Mouse (Mus musculus): ENCODE results near the gene Cd86. TPM values are rescaled to one million over a fixed set of nuclear protein-coding genes. Genes with fewer than 3 reads are reported as not detected.

Cd86 gene
- polyA plus RNA-seq, 2 experiments: 1.7 to 2.4 TPM

DNA sequence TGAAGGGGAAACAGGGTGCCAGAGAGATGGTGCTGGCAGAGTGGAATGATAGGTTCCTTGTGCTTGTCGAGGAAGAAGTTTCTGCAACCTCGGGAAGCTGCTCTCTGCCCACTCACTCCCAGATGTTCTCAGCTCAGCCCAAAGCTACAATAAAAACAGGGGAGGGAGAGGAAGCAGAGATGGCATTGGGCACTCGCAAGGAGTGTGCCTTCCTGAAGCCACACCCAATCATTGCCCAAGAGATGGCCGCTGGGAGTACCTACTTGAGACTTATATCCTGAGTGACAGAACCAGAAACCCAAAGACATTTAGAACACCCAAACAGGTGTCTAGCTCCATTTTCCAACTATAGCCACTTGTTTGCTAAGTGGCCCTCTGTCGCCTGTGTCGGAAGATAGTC lies 20.8 kb downstream of the Cd86 start:
- H3K36me3 ChIP-seq (ENCODE audit: control insufficient read depth, insufficient read depth, low read length): no peaks in the 10 kb centered on the region
- ATAC-seq (ENCODE audit: low FRiP score, low read depth) (no peak), DNase-seq (ENCODE audit: low spot score) (no peak)
- 79% methylated on average over 6 of the region's 6 CpGs for WGBS
- H3K4me1 ChIP-seq (ENCODE audit: control insufficient read depth, insufficient read depth, low read length): no peaks in the 10 kb centered on the region
- no peak overlapping the region for H3K9ac ChIP-seq (ENCODE audit: low read depth, low read length, severe bottlenecking)
- no peak overlapping the region for H3K4me3 ChIP-seq (replicated peaks; ENCODE audit: low read length)
- H3K9me3 ChIP-seq (ENCODE audit: control insufficient read depth, low read length): no peaks in the 10 kb centered on the region
- H3K4me2 ChIP-seq (replicated peaks; ENCODE audit: low read depth, low read length, severe bottlenecking): no peak overlapping the region
- TF ChIP-seq POLR2A (IDR thresholded peaks at IDR 0.05; ENCODE audit: borderline replicate concordance, extremely low read depth, insufficient read depth, insufficient read length): no peak
- H3K27ac ChIP-seq (replicated peaks; ENCODE audit: low read depth, low read length): no peak overlapping the region
- H3K27me3 ChIP-seq (ENCODE audit: control insufficient read depth, insufficient read depth, low read length): no peaks in the 10 kb centered on the region

DNA sequence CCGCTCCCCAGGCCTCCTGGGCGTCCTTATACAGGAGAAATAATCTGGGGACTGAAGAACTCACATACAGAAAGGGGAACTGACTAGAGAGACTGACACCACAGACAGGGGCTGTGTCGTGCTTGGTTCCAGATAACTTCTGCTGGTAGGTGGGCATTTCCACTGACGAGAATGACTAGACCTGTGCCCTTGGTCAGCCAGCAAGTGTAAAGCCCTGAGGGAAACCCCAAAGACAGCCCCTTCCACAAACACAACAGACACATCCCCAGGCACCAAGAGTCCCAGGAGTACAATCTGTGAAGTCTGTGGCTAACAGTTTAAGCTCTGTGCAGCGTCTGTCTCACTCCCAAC lies 23.2 kb downstream of the Cd86 start:
- Histone ChIP-seq H3K4me2 (replicated peaks; ENCODE audit: low read depth, low read length, severe bottlenecking) (no peak overlapping the region), H3K27ac (replicated peaks; ENCODE audit: low read depth, low read length) (no peak overlapping the region), H3K4me1 (ENCODE audit: control insufficient read depth, insufficient read depth, low read length) (no peaks in the 10 kb centered on the region), H3K4me3 (replicated peaks; ENCODE audit: low read length) (no peak overlapping the region), H3K36me3 (ENCODE audit: control insufficient read depth, insufficient read depth, low read length) (no peaks in the 10 kb centered on the region), H3K9ac (ENCODE audit: low read depth, low read length, severe bottlenecking) (no peak overlapping the region), H3K9me3 (ENCODE audit: control insufficient read depth, low read length) (no peaks in the 10 kb centered on the region), H3K27me3 (ENCODE audit: control insufficient read depth, insufficient read depth, low read length) (no peaks in the 10 kb centered on the region)
- DNase-seq (ENCODE audit: low spot score) (no peak), ATAC-seq (ENCODE audit: low FRiP score, low read depth) (no peak)
- TF ChIP-seq POLR2A (IDR thresholded peaks at IDR 0.05; ENCODE audit: borderline replicate concordance, extremely low read depth, insufficient read depth, insufficient read length): no peak
- WGBS: 81% methylated on average over 5 of the region's 5 CpGs

DNA sequence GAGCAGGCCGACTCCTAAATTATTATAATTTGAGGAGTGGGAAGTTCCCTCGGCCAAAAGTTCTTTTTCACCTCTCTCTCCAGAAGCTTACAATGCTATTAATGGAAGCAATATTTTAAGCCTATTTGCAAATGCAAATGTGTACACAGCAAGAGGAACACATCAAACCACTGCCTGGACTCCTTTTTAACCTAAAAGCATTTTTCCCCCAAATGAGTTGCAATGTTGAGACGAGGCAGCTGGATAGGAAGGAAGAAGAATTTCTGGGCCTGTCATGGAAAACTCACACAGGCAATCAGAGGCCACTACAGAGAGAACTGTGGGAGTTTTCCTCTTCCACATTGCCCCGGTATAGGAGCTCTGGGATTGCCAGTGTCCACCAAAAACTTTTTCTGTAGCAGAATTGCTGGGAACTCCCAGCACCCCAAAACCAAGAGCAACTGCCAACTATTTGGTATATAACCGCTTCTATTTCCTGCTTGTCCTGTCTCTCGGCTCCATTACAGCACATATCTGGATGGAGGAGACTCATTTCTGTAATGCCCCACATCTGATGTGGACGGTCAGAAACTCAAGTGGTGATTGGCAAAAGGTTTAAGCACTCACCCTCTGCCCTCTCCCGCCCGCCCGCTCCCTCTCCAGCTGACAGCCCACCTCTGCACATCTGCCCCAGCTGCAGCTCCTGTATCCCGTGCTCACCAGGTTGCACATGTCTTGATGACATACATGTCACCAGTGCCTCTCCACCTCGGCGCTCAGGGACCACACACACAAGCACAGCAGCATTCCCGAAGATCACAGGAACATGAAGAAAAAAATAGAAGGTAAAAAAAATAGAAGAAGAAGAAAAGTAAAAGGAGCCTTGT lies 23.8 kb downstream of the Cd86 start:
- 80% methylated on average over 14 of the region's 14 CpGs for WGBS
- no peak overlapping the region for H3K4me2 ChIP-seq (replicated peaks; ENCODE audit: low read depth, low read length, severe bottlenecking)
- no peaks in the 10 kb centered on the region for H3K27me3 ChIP-seq (ENCODE audit: control insufficient read depth, insufficient read depth, low read length)
- ATAC-seq (ENCODE audit: low FRiP score, low read depth) (no peak), DNase-seq (ENCODE audit: low spot score) (no peak)
- TF ChIP-seq POLR2A (IDR thresholded peaks at IDR 0.05; ENCODE audit: borderline replicate concordance, extremely low read depth, insufficient read depth, insufficient read length): no peak
- no peaks in the 10 kb centered on the region for H3K36me3 ChIP-seq (ENCODE audit: control insufficient read depth, insufficient read depth, low read length)
- H3K27ac ChIP-seq (replicated peaks; ENCODE audit: low read depth, low read length): no peak overlapping the region
- H3K9ac ChIP-seq (ENCODE audit: low read depth, low read length, severe bottlenecking): no peak overlapping the region
- no peaks in the 10 kb centered on the region for H3K9me3 ChIP-seq (ENCODE audit: control insufficient read depth, low read length)
- no peak overlapping the region for H3K4me3 ChIP-seq (replicated peaks; ENCODE audit: low read length)
- no peaks in the 10 kb centered on the region for H3K4me1 ChIP-seq (ENCODE audit: control insufficient read depth, insufficient read depth, low read length)

DNA sequence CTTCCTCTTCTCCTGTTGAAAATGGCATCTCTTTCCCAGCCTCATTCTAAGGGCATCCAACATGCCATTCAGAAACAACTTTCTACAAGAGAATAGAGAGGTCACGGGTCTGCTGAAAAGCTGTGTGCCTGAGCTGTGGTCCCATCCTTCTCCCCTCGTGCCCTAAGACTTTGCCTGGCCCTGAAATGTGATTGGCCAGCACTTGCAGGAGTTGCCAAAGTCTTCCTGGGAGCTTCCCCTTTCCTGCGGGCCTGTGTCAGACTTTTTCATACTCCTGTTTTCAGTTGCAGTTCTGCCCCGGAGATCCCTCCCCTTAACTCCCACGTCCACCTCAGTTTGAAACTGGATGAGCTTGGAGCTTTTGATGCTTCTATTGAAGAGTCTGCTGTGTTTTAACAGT lies 24.9 kb downstream of the Cd86 start:
- H3K4me2 ChIP-seq (replicated peaks; ENCODE audit: low read depth, low read length, severe bottlenecking): no peak overlapping the region
- H3K4me1 ChIP-seq (ENCODE audit: control insufficient read depth, insufficient read depth, low read length): no peaks in the 10 kb centered on the region
- no peak overlapping the region for H3K4me3 ChIP-seq (replicated peaks; ENCODE audit: low read length)
- ATAC-seq (ENCODE audit: low FRiP score, low read depth) (no peak), DNase-seq (ENCODE audit: low spot score) (no peak)
- H3K27ac ChIP-seq (replicated peaks; ENCODE audit: low read depth, low read length): no peak overlapping the region
- no peaks in the 10 kb centered on the region for H3K9me3 ChIP-seq (ENCODE audit: control insufficient read depth, low read length)
- WGBS: 70% methylated on average over 5 of the region's 5 CpGs
- no peak for TF ChIP-seq POLR2A (IDR thresholded peaks at IDR 0.05; ENCODE audit: borderline replicate concordance, extremely low read depth, insufficient read depth, insufficient read length)
- no peaks in the 10 kb centered on the region for H3K36me3 ChIP-seq (ENCODE audit: control insufficient read depth, insufficient read depth, low read length)
- no peak overlapping the region for H3K9ac ChIP-seq (ENCODE audit: low read depth, low read length, severe bottlenecking)
- H3K27me3 ChIP-seq (ENCODE audit: control insufficient read depth, insufficient read depth, low read length): no peaks in the 10 kb centered on the region

DNA sequence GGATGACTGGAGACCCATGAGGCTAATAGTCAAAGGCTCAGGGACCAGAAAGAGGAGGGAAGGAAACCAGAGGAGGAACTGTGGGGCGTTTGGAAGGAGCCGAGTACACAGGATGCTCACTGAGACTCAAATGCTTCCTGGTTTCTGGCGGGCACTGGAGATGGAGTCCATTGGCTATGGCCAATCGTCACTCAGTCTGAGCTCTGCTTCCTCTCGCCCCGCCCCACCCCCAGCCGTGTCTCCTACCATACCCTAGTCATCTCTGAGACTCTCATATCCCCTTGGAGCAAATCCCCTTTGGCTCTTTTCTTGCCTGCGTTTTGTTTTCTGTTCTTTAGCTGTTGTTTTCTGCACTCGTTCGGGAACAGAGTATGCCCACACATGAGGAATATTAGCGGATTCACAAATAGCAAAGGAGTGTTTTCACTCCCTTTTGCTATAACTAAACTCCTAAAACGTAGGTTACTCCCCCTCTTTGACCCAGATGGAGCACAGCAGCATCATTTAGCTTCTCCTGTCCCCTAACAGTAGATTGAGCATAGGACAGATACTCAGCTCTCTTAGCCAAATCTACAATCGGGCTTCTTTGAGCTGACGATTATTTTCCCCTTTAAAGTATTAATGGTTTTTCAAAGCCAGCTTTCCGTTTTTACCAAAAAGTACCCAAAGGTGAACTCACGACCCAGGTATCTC lies 25.9 kb downstream of the Cd86 start:
- Histone ChIP-seq H3K9ac (ENCODE audit: low read depth, low read length, severe bottlenecking) (no peak overlapping the region), H3K36me3 (ENCODE audit: control insufficient read depth, insufficient read depth, low read length) (no peaks in the 10 kb centered on the region), H3K4me3 (replicated peaks; ENCODE audit: low read length) (no peak overlapping the region), H3K27me3 (ENCODE audit: control insufficient read depth, insufficient read depth, low read length) (no peaks in the 10 kb centered on the region), H3K27ac (replicated peaks; ENCODE audit: low read depth, low read length) (no peak overlapping the region), H3K4me2 (replicated peaks; ENCODE audit: low read depth, low read length, severe bottlenecking) (no peak overlapping the region), H3K9me3 (ENCODE audit: control insufficient read depth, low read length) (no peaks in the 10 kb centered on the region), H3K4me1 (ENCODE audit: control insufficient read depth, insufficient read depth, low read length) (no peaks in the 10 kb centered on the region)
- no peak for ATAC-seq (ENCODE audit: low FRiP score, low read depth)
- DNase-seq (ENCODE audit: low spot score): no peak
- TF ChIP-seq POLR2A (IDR thresholded peaks at IDR 0.05; ENCODE audit: borderline replicate concordance, extremely low read depth, insufficient read depth, insufficient read length): no peak
- 81% methylated on average over 16 of the region's 16 CpGs for WGBS
